Mouse (Mus musculus): Measurements from ENCODE around the gene Ppp1r37. TPM values are rescaled to one million over a fixed set of nuclear protein-coding genes. Genes with fewer than 3 reads are reported as not detected.

The Ppp1r37 gene
- polyA plus RNA-seq (2015; fragmentation: Nextera tagmentation; extraction: Ambion mirVana): 16.1 and 16.9 TPM in 2 replicates

DNA sequence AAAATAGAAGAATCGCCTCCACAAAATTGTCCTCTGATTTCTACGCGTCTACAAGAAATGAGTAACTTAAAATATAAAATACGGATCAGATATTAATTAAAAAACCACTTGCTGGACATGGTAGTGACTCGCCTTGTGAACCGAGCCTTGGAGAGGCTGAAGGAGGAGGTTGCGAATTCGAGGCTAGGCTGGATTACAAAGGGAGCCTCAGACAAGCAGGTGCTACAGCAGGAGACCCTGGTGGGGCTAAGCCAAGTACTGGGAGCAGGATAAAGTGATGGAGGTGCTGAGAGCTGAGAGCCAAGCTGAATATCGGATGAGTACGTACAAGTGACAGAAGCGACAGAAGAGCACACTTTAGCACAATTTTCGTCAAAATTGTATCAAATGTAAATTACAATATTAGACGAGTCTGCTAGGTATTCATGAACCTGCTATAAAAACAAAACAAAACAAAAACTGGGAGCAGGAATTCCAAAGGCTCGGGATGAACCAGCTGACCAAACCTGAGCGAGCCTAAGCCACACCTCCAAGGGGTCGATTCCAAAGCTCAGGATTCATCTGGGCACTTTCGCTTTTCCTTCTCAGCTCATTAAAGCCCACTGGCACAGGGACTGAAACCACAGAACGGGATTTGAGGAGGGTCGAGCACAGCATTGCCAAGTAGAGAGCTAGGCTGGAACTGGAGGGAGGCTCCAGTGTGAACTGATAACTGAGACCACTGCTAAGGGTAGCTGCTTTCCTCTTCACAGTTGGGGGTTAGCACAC is at the start of gene Ppp1r37:
Gene Ppp1r37 (minus strand): TSS at position 434 of the 768 bp plus-strand sequence.

DNA sequence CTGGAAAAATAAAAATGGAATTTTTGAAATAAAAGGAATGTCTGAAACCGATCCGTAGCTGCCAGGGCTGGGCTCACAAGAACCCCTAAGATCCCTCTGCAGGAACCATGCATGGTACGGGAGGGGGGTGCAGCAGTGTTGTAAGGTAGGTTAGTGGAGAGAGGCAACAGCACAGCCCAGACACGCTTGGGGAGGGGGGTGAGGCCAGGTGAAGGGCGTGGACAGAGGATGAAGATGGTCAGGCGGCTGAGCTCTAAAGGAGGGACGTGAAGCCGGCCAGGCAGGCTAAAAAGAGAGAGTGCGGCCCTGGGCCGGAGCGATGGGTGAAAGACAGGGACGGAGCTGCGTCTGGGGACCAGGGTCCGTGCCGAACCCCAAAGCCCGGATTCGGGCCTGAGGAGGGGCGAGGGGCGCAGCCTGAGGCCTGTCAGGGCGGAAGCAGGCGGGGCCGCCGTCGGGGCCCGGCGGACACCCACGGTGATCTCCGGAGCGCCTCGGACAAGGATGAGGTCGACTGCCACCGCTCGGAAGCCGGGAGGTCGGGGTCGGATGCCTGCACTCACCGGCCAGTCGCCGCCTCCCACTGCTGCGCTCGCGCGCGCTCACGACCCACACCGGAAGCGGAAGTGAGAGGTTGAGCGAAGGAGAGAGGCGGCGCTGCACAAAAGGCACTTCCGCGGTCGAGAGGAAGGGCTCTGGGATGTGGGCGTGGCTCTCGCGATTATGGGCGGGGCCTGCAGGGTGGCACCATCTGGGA is 41.2 kb upstream of the Ppp1r37 start, which contains the start of gene Clasrp:
Gene Clasrp (minus strand): TSS at position 638 of the 757 bp plus-strand sequence.

DNA sequence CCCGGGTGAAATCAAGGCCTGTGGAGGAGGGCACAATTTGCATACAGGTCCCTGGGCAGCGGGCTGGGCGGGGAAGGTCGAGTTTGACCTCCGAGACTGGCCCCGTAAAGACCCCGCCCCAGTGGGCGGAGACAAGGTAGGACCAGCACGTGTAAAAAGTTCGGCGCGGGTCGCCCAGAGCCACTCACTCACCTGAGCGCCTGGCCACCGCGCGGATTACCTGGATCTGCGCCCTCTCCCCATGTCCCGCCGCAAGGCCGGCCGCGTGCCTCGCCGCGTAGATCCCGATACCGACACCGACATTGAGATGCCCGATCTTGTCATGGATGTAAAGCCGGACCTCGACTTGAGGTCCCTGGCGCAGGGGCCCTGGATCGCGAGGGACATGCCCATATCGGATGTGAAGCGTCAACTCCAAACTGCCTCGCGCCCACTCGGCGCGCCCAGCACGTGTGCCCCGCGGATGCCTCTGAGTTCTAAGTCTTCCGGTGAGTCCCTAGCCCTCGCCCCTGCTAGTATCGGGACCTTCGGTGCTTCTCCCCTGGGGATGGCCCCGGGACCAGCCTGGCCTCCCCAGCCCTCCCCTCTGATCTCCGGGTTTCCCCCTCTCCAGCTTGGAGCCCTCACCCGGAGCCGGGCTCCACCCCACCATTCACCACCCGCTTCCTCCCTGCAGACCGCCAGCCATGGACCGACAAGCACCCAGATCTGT is 14.4 kb upstream of the Ppp1r37 start, which contains the start of the genes Zfp296 and Gemin7:
Gene Zfp296 (plus strand): TSS at position 147 of the 712 bp plus-strand sequence.
Gene Gemin7 (minus strand): TSS at position 455 of the 712 bp plus-strand sequence.

DNA sequence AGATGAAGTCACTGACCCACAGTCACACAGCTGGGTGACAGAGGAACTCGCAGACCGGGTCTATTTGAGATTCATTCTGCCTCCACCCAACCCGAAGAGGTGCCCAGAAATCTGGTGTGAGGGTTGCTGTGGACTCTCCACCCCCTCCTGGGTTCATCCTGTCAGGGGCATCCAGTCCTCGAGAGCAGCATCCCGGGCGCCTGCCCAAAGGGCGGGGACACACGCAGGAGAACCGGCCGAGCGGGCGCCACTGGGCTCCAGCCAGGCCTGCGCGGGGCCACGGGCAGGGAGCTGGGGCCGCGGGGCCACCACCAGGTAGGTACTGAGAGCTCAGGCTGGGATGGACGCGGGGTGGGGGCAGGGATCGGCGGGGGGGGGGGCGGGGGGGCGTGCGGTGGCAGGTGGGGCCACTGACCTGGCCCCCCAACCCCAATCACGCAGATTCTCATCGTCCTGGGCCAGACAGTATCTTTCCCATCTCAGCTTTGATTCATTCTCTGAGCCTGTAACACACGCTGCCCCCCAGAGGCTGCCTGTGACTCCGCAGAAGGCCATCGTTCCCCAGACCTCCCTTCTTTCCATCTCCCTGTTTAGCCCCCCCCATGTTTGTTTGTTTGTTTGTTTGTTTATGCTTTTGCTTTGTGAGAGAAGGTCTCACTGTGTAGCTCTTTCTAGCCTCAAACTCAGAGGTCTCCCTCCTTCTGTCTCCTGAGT is 45.1 kb downstream of the Ppp1r37 start, which contains the start of gene Nkpd1:
Gene Nkpd1 (plus strand): TSS at position 187 of the 714 bp plus-strand sequence.

DNA sequence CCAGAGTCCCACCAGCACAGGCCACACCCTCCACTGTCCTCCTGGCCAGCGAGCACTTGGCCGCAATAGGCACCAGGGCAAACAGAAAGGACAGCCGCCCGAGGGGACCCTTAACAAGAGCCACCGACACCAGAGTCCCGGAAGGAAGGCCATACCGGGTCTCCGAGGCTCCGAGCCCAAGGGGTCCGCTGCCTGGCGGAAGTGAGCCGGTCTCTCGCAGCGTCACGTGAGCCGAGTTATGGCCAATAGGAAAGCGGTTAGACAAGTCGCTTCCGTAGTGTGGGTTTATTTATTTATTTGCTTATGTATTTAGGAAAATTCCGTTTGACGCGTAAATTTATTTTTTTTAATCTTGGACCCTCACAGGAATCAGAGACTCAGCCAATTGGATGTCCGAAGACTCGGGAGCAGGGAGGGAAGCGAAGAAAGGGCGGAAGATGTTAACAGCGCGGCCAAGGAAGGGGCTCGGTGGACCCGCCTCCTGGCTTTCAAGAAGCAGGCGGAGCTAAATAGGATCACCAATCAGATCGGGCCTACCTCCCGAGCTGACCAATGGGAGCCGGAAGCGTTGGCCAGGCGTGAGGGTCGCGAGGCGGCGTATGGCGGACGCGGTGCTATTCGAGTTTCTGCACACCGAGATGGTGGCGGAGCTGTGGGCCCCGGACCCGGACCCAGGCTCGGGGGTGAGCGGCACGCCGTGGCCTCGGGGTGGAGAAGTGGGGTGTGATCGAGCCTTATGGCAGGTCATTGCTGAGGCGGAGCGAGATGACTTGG is 54.5 kb downstream of the Ppp1r37 start, which contains the start of the genes Bloc1s3 and Trappc6a:
Gene Bloc1s3 (minus strand): TSS at position 218 of the 774 bp plus-strand sequence.
Gene Trappc6a (plus strand): TSS at position 246 of the 774 bp plus-strand sequence.

Other genes starting within 250 kb of the Ppp1r37 start
- gene Ercc1, start 218.3 kb downstream of the Ppp1r37 start, polyA plus RNA-seq (2015; fragmentation: Nextera tagmentation; extraction: Ambion mirVana): 48.3 and 53.8 TPM in 2 replicates
- 13.3 and 13.8 TPM in 2 replicates for gene Cd3eap, start 203.6 kb downstream of the Ppp1r37 start, polyA plus RNA-seq (2015; fragmentation: Nextera tagmentation; extraction: Ambion mirVana)
- gene Ppp1r13l, start 203.3 kb downstream of the Ppp1r37 start, polyA plus RNA-seq (2015; fragmentation: Nextera tagmentation; extraction: Ambion mirVana): 9.7 and 11.9 TPM in 2 replicates
- 5.6 and 5.9 TPM in 2 replicates for gene Ercc2, start 181.1 kb downstream of the Ppp1r37 start, polyA plus RNA-seq (2015; fragmentation: Nextera tagmentation; extraction: Ambion mirVana)
- 4.7 and 5.9 TPM in 2 replicates for gene Klc3, start 159.0 kb downstream of the Ppp1r37 start, polyA plus RNA-seq (2015; fragmentation: Nextera tagmentation; extraction: Ambion mirVana)
- 875 and 934 TPM in 2 replicates for gene Ckm, start 158.3 kb downstream of the Ppp1r37 start, polyA plus RNA-seq (2015; fragmentation: Nextera tagmentation; extraction: Ambion mirVana)
- gene Mark4, start 104.3 kb downstream of the Ppp1r37 start, polyA plus RNA-seq (2015; fragmentation: Nextera tagmentation; extraction: Ambion mirVana): 3.7 and 4.3 TPM in 2 replicates
- 0.29 and 0.47 TPM in 2 replicates for gene Exoc3l2, start 99.7 kb downstream of the Ppp1r37 start, polyA plus RNA-seq (2015; fragmentation: Nextera tagmentation; extraction: Ambion mirVana)
- 1.5 and 2.0 TPM in 2 replicates for gene Bloc1s3, start 54.7 kb downstream of the Ppp1r37 start, polyA plus RNA-seq (2015; fragmentation: Nextera tagmentation; extraction: Ambion mirVana)
- 82.5 and 88.1 TPM in 2 replicates for gene Trappc6a, start 54.7 kb downstream of the Ppp1r37 start, polyA plus RNA-seq (2015; fragmentation: Nextera tagmentation; extraction: Ambion mirVana)
- 0.27 and 0.49 TPM in 2 replicates for gene Nkpd1, start 45.2 kb downstream of the Ppp1r37 start, polyA plus RNA-seq (2015; fragmentation: Nextera tagmentation; extraction: Ambion mirVana)
- 1.2 and 1.4 TPM in 2 replicates for gene Zfp296, start 14.2 kb upstream of the Ppp1r37 start, polyA plus RNA-seq (2015; fragmentation: Nextera tagmentation; extraction: Ambion mirVana)
- 152 and 153 TPM in 2 replicates for gene Gemin7, start 14.5 kb upstream of the Ppp1r37 start, polyA plus RNA-seq (2015; fragmentation: Nextera tagmentation; extraction: Ambion mirVana)
- gene Clasrp, start 41.4 kb upstream of the Ppp1r37 start, polyA plus RNA-seq (2015; fragmentation: Nextera tagmentation; extraction: Ambion mirVana): 21.5 and 24.3 TPM in 2 replicates
- gene Relb, start 66.4 kb upstream of the Ppp1r37 start, polyA plus RNA-seq (2015; fragmentation: Nextera tagmentation; extraction: Ambion mirVana): 19.2 TPM in 2 replicates
- gene Clptm1, start 102.0 kb upstream of the Ppp1r37 start, polyA plus RNA-seq (2015; fragmentation: Nextera tagmentation; extraction: Ambion mirVana): 49.8 and 51.7 TPM in 2 replicates
- 4.0 and 26.9 TPM in 2 replicates for gene Apoc2, start 114.9 kb upstream of the Ppp1r37 start, polyA plus RNA-seq (2015; fragmentation: Nextera tagmentation; extraction: Ambion mirVana)
- not detected in 2 replicates for gene Gm44805, start 118.3 kb upstream of the Ppp1r37 start, polyA plus RNA-seq (2015; fragmentation: Nextera tagmentation; extraction: Ambion mirVana)
- 2.9 and 3.0 TPM in 2 replicates for gene Apoc4, start 118.4 kb upstream of the Ppp1r37 start, polyA plus RNA-seq (2015; fragmentation: Nextera tagmentation; extraction: Ambion mirVana)
- gene Apoc1, start 129.6 kb upstream of the Ppp1r37 start, polyA plus RNA-seq (2015; fragmentation: Nextera tagmentation; extraction: Ambion mirVana): 54.6 and 118 TPM in 2 replicates
- gene Apoe, start 136.1 kb upstream of the Ppp1r37 start, polyA plus RNA-seq (2015; fragmentation: Nextera tagmentation; extraction: Ambion mirVana): 475 and 2,164 TPM in 2 replicates
- 77.1 and 79.8 TPM in 2 replicates for gene Tomm40, start 152.4 kb upstream of the Ppp1r37 start, polyA plus RNA-seq (2015; fragmentation: Nextera tagmentation; extraction: Ambion mirVana)
- gene Nectin2, start 187.4 kb upstream of the Ppp1r37 start, polyA plus RNA-seq (2015; fragmentation: Nextera tagmentation; extraction: Ambion mirVana): 55.1 and 55.3 TPM in 2 replicates
- gene Bcam, start 207.9 kb upstream of the Ppp1r37 start, polyA plus RNA-seq (2015; fragmentation: Nextera tagmentation; extraction: Ambion mirVana): 135 and 139 TPM in 2 replicates
- gene Cblc, start 233.7 kb upstream of the Ppp1r37 start, polyA plus RNA-seq (2015; fragmentation: Nextera tagmentation; extraction: Ambion mirVana): 16.4 and 17.5 TPM in 2 replicates

All from urinary bladder, postnatal 0 days (tissue).